Mouse (Mus musculus): Measurements from ENCODE around the gene Snrk.

The Snrk gene

GRCm38 (mm10) chr9:122107701-122108375 is 9.2 kb upstream of the Snrk start:
- ATAC-seq (ENCODE audit: low TSS enrichment), result no peak

- peak; percentile 27; the same call in 1 of the 2 replicates for ATAC-seq (ENCODE audit: low TSS enrichment)
These were observed 7.4 kb upstream of the Snrk start for GRCm38 (mm10) chr9:122109553-122110225.

GRCm38 (mm10) chr9:122110508-122110907 is 6.6 kb upstream of the Snrk start:
- ATAC-seq (ENCODE audit: low TSS enrichment), result no peak

- no peak for ATAC-seq (ENCODE audit: low TSS enrichment)
These were observed 6.1 kb upstream of the Snrk start for GRCm38 (mm10) chr9:122110921-122111320.

GRCm38 (mm10) chr9:122115552-122115951 is 1.5 kb upstream of the Snrk start:
- ATAC-seq (ENCODE audit: low TSS enrichment), result no peak

GRCm38 (mm10) chr9:122116359-122116758 is 707 bp upstream of the Snrk start:
- ATAC-seq (ENCODE audit: low TSS enrichment), result no peak

- ATAC-seq (ENCODE audit: low TSS enrichment), result peak; percentile 32; the same call in 1 of the 2 replicates
These were observed 845 bp downstream of the Snrk start for GRCm38 (mm10) chr9:122117692-122118529.

GRCm38 (mm10) chr9:122120089-122120488 is 3.0 kb downstream of the Snrk start:
- no peak for ATAC-seq (ENCODE audit: low TSS enrichment)

- no peak for ATAC-seq (ENCODE audit: low TSS enrichment)
These were observed 5.0 kb downstream of the Snrk start for GRCm38 (mm10) chr9:122122113-122122512.

GRCm38 (mm10) chr9:122123181-122123580 is 6.1 kb downstream of the Snrk start:
- no peak for ATAC-seq (ENCODE audit: low TSS enrichment)

- ATAC-seq (ENCODE audit: low TSS enrichment), result no peak
These were observed 8.7 kb downstream of the Snrk start for GRCm38 (mm10) chr9:122125723-122126290.

GRCm38 (mm10) chr9:122126790-122127189 is 9.7 kb downstream of the Snrk start:
- ATAC-seq (ENCODE audit: low TSS enrichment), result no peak

GRCm38 (mm10) chr9:122127271-122127785 is 10.3 kb downstream of the Snrk start:
- ATAC-seq (ENCODE audit: low TSS enrichment), result no peak

GRCm38 (mm10) chr9:122128686-122129085 is 11.6 kb downstream of the Snrk start:
- peak; percentile 70 for ATAC-seq (ENCODE audit: low TSS enrichment)

GRCm38 (mm10) chr9:122130666-122131065 is 13.6 kb downstream of the Snrk start:
- ATAC-seq (ENCODE audit: low TSS enrichment), result no peak

- no peak for ATAC-seq (ENCODE audit: low TSS enrichment)
These were observed 15.1 kb downstream of the Snrk start for GRCm38 (mm10) chr9:122132145-122132544.

- no peak for ATAC-seq (ENCODE audit: low TSS enrichment)
These were observed 18.2 kb downstream of the Snrk start for GRCm38 (mm10) chr9:122135095-122135884.

GRCm38 (mm10) chr9:122135885-122136170 is 18.8 kb downstream of the Snrk start:
- ATAC-seq (ENCODE audit: low TSS enrichment), result no peak

GRCm38 (mm10) chr9:122137960-122138359 is 20.9 kb downstream of the Snrk start:
- no peak for ATAC-seq (ENCODE audit: low TSS enrichment)

- no peak for ATAC-seq (ENCODE audit: low TSS enrichment)
These were observed 21.4 kb downstream of the Snrk start for GRCm38 (mm10) chr9:122138371-122139029.

GRCm38 (mm10) chr9:122139236-122139635 is 22.2 kb downstream of the Snrk start:
- ATAC-seq (ENCODE audit: low TSS enrichment), result no peak

Data from frontal cortex, adult (tissue).